Mouse (Mus musculus): ENCODE measurements at regions not wholly inside any gene's neighbourhood (a gene's known extent, or its start where the extent isn't known, plus 50 kb on each side); places are given as distances from the start of the nearest gene placed in this dataset.

DNA sequence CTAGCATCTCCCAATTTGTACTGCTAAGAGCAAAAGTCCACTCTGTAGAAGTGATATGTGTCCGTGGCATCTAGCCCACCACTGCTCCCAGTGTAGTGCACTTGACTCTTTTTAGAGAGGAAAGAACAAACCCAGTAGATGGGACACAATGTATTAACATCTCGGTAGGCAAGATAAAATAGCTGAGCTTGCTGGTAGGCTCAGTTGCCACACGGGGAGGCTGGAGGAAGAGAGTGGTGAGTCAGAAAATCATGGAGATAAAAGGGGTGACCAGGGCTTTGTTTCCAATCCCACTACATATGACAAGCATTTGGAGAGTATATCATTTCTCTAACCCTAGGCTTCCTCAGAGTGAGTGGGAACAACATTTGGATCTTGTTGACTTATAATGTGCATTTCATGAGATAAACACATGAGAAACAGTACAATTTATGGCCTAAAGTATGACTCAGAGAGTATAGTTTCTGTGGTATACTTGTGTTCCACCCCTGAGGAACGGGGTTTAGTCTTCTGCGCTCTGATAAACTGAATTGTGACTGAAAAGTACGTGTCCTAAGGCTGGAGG lies 235.4 kb downstream of the Fam49a start:
- intact Hi-C loops (cut with DNase I), result no loop called here
- no peak for DNase-seq (ENCODE audit: low spot score in 2 of 2)

- intact Hi-C loops (cut with DNase I), result no loop called here
- DNase-seq (ENCODE audit: low spot score in 2 of 2), result peak in 1 of 2 experiments; percentile 7
Measured at GRCm38 (mm10) chr12:12496593-12497141, 234.7 kb downstream of the Fam49a start.

- intact Hi-C loops (cut with DNase I), result no loop called here
- no peak for DNase-seq (ENCODE audit: low spot score in 2 of 2)
Measured at GRCm38 (mm10) chr12:12490173-12490572, 228.2 kb downstream of the Fam49a start.

GRCm38 (mm10) chr12:12488090-12488489 lies 226.2 kb downstream of the Fam49a start:
- intact Hi-C loops (cut with DNase I), result no loop called here
- DNase-seq (ENCODE audit: low spot score in 2 of 2), result no peak

- intact Hi-C loops (cut with DNase I), result no loop called here
- DNase-seq (ENCODE audit: low spot score in 2 of 2), result no peak
Measured at GRCm38 (mm10) chr12:12486656-12487356, 224.9 kb downstream of the Fam49a start.

DNA sequence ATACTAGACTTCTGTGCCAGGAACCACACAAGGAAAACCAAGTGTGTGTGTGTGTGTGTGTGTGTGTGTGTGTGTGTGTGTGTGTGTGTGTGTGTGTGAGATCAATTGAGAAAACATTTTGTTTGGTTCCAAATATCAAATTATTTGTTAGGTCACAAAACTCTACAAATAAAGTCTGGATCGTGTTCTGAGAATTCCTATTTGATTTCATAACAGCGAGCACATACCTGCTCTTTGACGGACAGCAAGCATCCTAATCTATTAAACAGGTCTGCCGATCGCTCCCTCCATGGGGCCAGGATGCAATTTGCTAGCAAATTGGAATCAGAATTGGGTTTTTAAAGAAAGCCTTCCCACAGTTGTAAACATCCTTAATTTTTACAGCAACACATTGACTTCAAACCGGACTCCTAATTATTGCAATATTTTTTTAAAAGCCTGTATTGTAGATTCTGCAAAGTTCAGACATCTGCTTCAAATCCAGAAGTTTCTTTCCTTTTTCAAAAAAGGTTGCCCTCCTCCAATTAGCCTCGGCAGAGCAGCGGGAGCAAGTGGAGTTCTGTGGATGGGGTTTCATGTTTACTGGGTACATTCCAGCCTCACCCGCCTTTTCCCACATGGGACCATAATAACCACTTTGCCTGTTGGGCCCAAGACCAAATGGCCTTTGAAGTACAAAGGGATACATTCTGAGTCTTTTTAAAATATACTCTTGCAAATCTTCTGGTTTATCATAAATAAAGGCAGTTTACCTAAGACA lies 223.2 kb downstream of the Fam49a start:
- DNase-seq (ENCODE audit: low spot score in 2 of 2), result no peak
- intact Hi-C loops (cut with DNase I), result no loop called here

DNA sequence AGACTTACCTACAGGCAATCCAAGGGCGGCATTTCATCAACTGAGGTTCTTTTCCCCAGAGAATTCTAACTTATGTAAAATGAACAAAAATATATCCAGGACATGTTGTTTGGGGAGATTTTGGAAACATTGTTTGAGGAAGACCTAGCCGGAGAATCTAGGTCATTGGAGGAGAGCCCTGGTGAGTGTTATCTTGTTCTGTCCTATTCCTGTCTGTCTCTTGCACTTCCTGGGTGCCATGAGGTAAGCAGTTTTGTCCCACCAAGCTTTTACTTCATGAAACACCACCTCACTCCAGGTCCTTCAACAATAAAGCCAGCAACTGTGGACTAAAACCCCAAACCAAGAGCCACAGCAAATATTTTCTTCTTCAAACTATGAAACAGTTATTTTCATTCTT lies 218.5 kb downstream of the Fam49a start:
- intact Hi-C loops (cut with DNase I), result no loop called here
- no peak for DNase-seq (ENCODE audit: low spot score in 2 of 2)

- no peak for DNase-seq (ENCODE audit: low spot score in 2 of 2)
- intact Hi-C loops (cut with DNase I), result loop anchor here (10.0 kb wide), 1 partner anchor 73 kb away; no protein-coding TSS in a partner anchor
Measured at GRCm38 (mm10) chr12:12452086-12452485, 190.1 kb downstream of the Fam49a start.

GRCm38 (mm10) chr12:12446768-12447167 lies 184.8 kb downstream of the Fam49a start:
- no peak for DNase-seq (ENCODE audit: low spot score in 2 of 2)
- intact Hi-C loops (cut with DNase I), result no loop called here

DNA sequence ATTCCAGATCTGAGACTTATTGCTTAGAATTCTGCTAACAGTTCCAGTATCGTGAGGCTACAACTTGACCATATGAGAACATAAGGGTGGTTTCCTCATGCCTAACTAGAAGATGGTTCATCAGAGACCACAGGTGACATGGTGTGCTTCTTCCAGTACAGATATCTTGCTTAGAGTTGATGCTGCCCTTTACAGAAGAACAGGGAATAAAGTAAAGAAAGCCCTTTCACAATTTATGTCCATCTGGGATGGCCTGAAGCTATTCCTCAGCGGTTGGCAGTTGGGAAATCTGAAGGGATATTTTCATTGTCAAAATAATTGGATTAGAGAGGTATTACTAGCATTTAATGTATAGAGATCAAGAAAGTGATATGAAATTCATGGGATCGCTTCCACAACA lies 184.3 kb downstream of the Fam49a start:
- intact Hi-C loops (cut with DNase I), result no loop called here
- no peak for DNase-seq (ENCODE audit: low spot score in 2 of 2)

DNA sequence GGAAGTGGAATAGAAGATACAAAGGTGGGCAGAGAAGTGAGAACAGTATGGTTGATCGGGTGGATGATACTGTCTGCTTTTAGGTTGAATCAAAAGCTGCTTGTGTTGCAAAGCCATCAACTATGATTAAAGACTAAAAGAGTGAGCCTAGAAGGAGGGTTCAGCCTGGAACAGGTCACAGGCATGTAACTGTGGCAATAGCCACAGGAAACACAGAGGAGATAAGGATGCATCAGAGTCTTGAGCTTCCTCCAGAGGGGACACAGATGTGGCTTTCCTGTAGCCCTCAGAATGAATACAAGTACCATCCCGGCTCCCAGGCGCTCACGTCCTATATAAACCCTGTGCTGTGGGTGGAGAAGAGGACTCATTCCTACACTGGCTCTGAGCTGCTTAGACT lies 180.9 kb downstream of the Fam49a start:
- DNase-seq (ENCODE audit: low spot score in 2 of 2), result no peak
- intact Hi-C loops (cut with DNase I), result no loop called here

- intact Hi-C loops (cut with DNase I), result no loop called here
- no peak for DNase-seq (ENCODE audit: low spot score in 2 of 2)
Measured at GRCm38 (mm10) chr12:12436379-12436778, 174.4 kb downstream of the Fam49a start.

GRCm38 (mm10) chr12:12432597-12432996 lies 170.7 kb downstream of the Fam49a start:
- intact Hi-C loops (cut with DNase I), result no loop called here
- no peak for DNase-seq (ENCODE audit: low spot score in 2 of 2)

Measured in left cerebral cortex, postnatal 36 days (tissue).